Mouse (Mus musculus): ENCODE data around the gene Plp2. TPM values are rescaled to one million over a fixed set of nuclear protein-coding genes. Genes with fewer than 3 reads are reported as not detected.
A peak's percentile ranks its signal among the peaks of the same experiment; 100 is the strongest.
"Not testable (repeated sequence)": the region's sequence is repeated elsewhere in the genome, so short reads cannot be mapped to it uniquely, and the experiment has no call there.

Plp2 gene
- 10 to 100 TPM in 1 of 2 experiments, 1 to 10 TPM in 1; 8.8 to 11.1 TPM for total RNA-seq (2021)
- long read RNA-seq, experiment 1, transcript Plp2-201 (5 exons, 1,157 nt), result major isoform, 5 of 7 reads
- long read RNA-seq, experiment 1, partial matches to known transcripts, result 0 of 7 reads
- long read RNA-seq, experiment 1, other reads (novel, unspliced or antisense), result 2 of 7 reads
- long read RNA-seq, experiment 2, transcript Plp2-201 (5 exons, 1,157 nt), result major isoform, 6 of 9 reads
- long read RNA-seq, experiment 2, partial matches to known transcripts, result 0 of 9 reads
- long read RNA-seq, experiment 2, other reads (novel, unspliced or antisense), result 3 of 9 reads

DNA sequence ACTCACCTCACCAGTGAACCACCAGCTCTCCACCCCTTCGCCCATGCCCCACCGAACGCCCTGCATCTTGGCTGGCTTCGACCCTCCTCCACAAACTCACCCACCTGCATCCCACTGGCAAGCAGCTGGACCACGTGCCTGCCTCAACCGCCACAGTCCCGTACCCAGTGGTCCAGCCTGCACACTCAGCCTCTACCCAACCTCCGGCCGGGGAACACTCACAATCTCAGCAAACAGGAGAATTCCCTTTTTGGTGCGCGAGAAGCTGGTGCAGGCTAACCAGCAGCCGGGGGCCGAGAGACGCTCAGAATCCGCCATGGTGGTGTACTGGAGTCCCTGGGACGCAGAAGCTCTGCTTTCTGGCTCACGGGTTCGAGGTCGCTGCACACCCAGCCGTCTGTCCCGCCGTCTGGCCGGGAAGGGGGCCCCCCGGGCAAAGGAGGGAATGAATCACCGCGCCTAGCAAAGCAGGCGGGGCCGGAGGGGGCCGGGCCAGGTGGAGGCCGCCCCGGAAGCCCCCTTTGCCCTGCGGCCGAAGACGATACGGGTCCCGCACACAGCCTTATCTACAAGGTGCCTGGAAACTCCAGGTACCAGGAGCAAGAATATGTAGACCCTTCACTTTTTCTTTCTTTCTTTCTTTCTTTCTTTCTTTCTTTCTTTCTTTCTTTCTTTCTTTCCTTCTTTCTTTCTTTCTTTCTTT, at the start of gene Plp2:
TSS of gene Plp2 (minus strand) at position 470 of the 703 bp plus-strand sequence.
- peak in 1 of 2 experiments; percentile 6 for DNase-seq (ENCODE audit: low spot score in 2 of 2)

DNA sequence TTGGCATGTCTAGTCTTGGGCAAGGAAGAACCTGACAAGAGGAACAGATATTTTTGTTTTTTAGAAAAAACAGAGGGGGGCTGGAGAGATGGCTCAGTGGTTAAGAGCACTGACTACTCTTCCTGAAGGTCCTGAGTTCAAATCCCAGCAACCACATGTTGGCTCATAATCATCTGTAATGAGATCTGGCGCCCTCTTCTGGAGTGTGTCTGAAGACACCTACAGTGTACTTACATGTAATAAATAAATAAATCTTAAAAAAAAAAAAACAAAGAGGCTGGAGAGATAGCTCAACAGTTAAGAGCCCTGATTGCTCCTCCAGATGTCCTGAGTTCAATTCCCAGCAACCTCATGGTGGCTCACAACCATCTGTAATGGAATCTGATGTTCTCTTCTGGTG, 44.9 kb upstream of the Plp2 start:
- DNase-seq (ENCODE audit: low spot score in 2 of 2), result not testable (repeated sequence)

DNA sequence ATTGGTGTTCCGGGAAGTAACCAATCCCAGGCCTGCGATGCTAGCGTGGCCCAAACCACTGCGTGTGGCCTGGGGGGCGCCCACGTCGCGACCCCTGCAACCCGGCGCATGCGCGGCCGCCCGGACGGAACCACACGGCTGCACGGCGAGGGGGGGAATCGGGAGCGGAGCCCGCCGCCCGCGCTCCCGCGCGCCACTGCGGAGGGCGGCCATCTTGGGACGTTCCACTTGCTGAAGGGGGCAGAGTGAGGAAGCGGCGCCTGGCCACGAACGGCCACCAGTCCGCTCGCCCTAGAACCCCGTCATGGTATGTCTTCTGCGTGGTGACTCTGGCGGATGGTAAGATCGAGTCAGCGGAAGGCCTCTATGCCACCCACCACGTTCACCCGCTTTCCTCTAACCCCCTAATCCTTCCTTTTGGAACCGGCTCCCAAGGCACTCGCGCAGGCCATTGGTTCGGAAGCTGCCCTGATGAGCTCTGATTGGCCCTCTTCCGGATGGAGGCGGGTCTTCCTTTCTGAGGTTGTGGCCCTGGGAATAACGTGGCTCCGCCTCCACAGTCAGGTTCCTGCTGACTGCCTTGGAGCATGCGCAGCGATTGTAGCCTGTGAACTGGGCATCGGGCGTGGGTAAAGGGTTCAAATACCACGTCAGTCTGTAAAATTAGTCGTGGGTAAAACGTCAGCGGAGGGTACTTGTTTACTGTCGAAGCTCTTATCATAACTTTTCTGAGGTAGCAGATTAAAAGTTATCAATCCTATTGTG, 43.1 kb upstream of the Plp2 start, which contains the start of gene Wdr45:
TSS of gene Wdr45 (plus strand) at position 199 of the 765 bp plus-strand sequence.
- peak; percentile 86 to 92 for DNase-seq (ENCODE audit: low spot score in 2 of 2)

DNA sequence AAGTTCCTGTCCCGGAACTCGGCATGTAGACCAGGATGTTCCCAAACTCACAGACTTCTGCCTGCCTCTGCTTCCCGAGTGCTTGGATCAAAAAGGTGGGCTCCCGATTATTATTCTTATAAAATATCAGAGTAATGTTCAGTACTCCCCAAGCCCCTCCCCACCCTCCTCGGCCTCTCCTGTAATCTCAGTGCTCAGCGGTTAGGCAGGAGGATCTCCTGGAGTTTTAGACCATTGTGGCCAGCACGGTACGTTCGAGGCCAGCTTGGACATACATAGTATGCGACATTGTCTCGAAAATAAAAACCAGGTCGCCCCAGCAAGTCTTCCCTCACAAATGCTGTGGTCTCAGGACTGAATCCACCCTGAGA, 42.6 kb upstream of the Plp2 start:
- not testable (repeated sequence) for DNase-seq (ENCODE audit: low spot score in 2 of 2)

DNA sequence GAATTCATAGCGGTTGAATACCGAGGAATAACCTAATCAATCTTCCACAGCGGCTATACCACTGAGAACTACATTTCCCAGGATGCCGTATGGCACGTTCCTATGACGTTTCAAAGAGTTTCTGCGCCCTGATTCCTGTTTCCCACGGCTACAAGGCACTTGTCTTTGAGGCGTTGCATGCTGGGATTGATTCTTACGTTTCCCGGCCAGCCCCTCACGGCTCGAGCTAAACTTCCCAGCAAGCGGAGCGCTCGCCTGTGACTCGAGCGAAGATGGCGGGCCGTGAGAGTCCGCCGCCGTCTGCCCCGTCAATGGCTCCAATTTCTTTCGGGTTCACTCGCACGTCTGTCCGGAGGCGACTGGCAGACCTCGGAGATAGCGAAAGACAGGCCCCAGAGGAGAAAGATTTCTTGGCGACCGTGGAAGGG, 25.8 kb upstream of the Plp2 start, which contains the start of gene Gpkow:
TSS of gene Gpkow (plus strand) at position 178 of the 428 bp plus-strand sequence.
- peak; percentile 71 to 81 for DNase-seq (ENCODE audit: low spot score in 2 of 2)

DNA sequence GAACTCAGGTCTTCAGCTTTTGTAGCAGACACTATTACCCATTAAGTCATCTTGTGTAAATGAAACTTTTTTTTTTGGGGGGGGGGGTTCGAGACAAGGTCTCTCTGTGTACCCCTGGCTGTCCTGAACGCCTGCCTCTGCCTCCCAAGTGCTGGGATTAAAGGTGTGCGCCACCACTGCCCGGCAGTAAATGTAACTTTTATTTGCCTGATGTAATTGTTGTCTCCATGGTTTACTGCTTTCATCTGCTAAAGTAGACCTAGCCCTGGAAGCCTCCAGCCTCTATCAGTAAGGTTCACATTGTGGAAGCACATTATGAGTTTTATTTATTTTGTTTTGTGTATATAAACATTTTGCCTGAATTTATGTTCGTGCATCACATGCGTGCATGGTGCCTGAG, 25.3 kb upstream of the Plp2 start:
- no peak for DNase-seq (ENCODE audit: low spot score in 2 of 2)

DNA sequence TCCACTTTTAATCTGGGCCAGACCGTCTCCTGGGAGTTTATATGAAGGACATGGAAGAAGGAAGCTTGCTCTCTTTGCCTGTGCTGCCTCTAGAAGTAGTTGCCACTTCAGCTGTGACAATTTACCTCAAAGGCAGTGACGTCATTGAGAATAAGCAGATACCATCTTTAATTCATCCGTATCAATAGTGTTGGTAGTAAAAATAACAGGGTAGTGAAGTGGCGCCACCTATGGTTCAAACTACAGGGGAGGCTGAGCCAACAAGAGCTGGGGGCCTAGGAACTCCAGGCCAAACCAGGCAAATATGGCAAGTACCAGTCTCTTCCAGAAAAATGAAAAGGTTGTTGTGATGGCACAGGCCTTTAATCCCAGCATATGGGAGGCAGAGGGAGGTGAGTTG, 21.7 kb upstream of the Plp2 start:
- peak in 1 of 2 experiments; percentile 34 for DNase-seq (ENCODE audit: low spot score in 2 of 2)

DNA sequence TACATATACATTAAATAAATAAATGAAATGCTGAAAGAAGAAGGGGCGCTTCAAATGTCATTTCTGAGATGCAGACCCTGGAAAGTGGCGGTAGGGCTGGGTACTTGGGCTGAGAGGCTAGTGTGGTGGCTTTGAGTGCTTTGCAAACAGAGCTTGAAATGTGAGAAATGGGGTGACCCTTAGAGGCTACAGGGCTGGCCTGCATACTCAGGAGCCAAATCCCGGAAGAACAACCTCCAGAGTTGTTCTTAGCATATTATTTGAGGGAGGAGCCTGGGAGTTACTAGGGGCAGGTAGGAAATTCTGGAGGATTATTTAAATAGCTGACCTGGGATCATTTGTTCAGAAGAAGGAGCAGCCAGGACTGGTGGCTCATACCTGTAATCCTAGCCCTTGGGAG, 19.3 kb upstream of the Plp2 start:
- no peak for DNase-seq (ENCODE audit: low spot score in 2 of 2)

DNA sequence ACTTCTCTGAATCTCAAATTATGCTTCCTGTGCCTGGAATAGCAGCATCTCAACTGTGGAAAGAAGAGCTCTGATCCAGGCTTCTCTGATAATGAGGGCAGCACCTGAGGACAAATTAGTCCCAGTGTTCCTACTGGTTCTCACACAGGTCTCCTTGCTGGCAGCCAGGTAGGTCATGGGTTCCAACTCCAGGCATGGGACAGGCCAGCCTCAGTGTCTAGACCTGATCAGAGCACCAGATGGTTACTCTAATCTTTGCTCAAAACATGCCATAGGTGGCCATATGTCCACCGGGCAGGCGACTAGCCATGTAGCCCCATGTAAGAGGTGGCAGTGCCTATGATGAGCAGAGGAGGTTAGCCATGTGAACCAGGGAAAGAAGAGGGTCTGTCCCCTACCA, 17.1 kb upstream of the Plp2 start:
- DNase-seq (ENCODE audit: low spot score in 2 of 2), result no peak

DNA sequence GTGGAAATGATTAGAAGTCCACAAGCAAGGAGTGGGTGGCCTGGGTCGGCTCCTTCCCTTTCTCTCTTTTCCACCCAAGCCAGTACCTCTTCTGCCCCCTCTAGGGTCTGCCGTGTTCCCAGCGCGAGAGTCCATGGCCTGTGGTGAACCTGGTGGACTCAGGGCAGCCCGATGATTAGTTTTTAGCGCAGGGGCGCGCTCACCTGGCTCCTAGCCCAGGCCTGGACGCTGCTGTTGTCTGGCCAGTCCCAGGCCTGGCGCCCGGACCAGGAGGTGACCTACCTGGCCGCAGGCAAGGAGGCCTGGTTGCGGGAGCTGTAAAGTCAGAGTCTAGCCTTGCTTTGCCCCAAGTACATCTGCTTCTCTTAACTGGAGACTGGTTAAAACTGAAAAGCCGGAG, 9.7 kb upstream of the Plp2 start, which contains the start of gene Magix:
TSS of gene Magix (minus strand) at position 388 of the 400 bp plus-strand sequence.
- DNase-seq (ENCODE audit: low spot score in 2 of 2), result no peak

DNA sequence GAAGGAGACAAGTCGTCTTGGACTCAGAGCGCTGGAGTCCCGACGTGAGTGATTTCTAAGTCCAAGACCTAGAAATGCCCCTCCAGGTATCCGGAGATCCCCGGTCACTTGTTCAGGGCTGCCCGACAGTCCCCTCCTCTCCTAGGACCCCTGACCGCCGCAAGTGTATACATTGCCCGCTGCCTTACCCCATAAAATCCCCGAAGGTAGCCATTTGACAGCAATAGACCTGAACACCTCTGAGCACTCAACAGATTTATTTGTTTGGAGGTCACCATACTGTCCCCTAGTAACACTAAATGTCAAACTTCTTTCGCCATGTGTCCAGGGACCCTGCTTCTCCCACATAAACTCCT, 8.8 kb upstream of the Plp2 start:
- DNase-seq (ENCODE audit: low spot score in 2 of 2), result no peak

DNA sequence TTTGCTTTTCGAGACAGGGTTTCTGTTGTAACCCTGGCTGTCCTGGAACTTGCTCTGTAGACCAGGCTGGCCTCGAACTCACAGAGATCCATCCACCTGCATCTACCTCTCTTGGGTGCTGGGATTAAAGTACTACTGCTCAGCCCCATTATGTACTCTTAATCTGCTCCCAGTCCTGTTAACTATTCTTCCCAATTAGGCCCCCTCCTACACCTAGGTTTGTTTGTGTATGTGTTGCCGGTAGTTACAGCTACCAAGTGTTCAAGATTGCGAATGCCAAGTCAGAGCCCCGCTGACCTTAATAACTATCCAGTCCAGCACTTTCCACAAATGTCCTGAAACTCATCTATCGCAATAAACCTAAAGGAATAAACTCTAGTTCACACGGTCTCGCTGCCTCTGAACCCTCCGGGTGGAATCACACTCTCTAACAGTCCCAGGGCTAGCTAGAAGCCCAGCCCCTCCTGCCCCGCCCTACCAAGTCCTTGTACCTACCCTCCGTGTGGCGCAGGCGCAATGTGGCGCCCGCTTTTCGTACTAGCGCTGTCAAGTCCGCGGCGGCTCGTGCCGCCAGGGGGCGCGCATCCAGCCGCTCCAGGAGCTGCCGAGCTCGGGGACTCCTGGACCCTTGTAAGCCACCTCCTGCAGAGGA, 8.3 kb upstream of the Plp2 start:
- peak; percentile 82 to 85 for DNase-seq (ENCODE audit: low spot score in 2 of 2)

DNA sequence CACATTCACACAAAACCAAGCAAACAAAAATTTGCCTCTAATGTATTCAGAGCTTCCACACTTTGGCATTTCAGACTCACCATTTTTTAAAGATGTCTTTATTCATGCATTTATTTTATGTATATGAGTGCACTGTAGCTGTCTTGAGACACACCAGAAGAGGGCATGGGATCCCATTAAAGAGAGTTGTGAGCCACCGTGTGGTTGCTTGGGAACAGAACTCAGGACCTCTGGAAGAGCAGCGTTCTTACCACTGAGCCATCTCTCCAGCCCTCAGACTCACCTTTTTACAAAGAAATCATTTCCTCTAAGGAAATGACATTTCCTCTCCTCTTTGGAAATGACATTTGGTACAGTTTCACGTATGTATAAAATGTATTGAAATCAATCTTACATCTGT, 7.8 kb upstream of the Plp2 start:
- DNase-seq (ENCODE audit: low spot score in 2 of 2), result no peak

DNA sequence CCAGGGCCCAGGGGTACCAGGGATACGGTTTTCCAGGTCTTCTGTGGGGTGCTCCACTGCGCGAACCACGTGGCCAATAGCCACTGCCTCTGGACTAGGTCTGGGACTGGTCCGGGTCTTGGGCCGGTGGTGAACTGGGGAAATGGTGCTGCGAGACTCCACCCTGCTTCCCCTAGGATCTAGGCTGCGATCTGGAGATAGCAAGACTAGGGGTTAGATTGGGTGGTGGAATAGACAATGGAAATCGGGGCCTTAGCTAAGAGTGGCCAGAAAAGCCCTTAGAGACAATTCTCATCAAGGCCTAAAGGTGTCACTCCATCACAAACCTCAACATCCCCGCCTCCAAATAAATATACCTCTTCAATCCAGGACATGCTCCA, 3.8 kb upstream of the Plp2 start:
- no peak for DNase-seq (ENCODE audit: low spot score in 2 of 2)

DNA sequence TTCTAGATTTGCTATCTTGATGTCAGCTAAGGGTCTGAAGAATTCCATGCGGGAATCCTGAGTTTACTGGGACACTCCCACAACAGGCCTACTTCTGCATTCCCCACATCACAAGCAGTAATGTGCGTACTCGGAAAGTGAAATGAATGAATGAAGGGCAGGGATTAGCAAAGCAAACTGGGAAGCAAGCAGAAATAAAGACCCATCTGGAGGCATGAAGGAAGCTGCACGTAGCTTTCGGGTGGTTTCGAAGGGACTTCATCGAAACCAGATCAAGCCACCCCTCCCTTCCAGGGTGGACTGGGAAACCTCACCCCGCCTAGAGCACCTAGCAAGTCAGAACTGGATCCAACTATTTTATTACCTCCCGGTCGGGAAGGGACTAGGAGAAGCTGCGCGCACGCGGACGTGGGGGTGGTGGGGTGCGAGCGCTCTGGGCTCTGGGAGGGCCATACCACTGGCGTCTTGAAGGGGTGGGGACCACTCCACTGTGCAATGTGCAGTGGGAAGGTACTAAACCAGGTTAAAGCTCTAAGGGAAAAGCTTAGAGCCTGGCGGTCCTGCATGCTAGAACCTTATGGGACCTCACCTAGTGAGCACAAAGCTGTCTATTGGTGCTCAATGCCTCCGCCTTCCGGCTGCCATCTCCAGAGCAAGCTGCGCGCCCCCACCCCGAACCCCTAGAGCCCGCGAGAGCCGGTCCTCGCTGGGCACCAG, 3.3 kb upstream of the Plp2 start:
- peak in 1 of 2 experiments; percentile 15 for DNase-seq (ENCODE audit: low spot score in 2 of 2)

DNA sequence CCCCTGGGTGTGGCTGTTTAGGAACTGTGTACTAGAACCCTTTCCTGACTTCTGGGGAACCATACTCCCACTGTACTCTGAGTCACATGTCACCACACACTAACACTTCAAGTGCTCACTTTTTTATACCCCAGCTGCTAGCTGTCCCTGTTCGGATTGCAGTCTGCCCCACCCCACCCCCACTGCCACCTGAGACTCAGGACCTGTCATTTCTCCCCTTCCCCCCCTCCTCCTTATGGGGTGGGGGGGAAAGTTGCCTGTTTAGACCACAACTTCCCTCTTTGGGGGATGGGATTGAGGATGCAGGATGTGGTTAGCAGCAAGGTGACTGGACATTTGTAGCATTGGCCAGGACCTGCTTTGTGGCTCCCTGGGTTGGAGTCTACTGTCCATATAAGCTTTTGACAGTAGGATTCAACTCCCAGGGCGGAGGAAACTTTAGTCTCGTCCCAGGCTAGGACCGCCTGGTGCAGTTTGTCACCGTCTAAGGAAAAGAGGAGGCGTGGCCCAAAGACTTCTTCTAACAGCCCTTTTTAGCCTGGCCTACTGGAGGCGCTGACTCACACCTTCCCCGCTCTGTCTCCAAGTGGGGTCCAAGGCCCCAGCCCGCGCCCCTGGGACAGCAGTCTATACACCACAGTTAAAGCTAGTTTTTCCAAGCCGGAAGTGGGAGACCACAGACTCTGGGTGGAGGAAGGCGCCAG, 2.5 kb upstream of the Plp2 start:
- DNase-seq (ENCODE audit: low spot score in 2 of 2), result no peak

DNA sequence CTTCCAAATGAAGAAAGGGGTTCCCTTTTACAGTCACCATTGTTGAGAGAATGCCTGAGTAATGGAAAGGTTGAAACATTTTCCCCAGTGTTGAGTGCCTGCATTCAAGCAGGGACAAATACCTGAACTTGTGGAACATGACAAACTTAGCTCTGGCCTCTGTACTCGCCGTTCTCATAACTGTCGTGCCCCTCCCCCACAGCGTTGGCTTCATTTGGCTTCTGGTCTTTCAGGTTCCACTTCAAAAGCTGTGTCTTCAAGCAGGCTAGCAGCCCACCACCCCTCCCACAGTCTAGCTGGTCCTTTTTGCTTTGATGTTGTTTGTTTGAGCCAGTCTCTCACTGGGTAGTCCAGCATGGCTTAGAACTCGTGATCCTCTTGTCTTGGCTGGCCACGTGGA, 1.5 kb upstream of the Plp2 start:
- DNase-seq (ENCODE audit: low spot score in 2 of 2), result no peak

DNA sequence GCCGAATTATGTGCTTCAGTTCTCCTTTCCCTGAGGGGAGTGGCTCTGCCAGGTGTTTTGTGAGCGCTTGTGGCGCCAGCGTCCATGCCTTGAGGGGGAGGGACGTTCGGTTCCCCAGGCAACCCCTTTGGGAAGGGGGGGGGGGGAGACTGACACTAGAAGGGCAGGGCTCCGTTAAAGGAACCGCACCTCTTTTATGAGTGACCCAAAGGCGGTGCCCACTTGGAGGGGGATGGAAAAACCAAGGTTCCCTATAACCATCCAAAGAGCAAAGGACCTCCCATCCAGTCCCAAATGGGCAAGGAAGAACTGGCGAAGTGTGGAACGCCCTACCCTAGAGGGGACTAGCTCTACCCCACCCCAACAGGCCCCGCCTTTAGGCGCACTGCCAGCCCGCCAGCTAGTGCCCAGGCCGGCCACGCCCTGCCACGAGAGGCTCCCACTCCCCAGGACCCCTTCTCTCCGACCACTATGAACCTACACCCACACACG, 754 bp downstream of the Plp2 start:
- DNase-seq (ENCODE audit: low spot score in 2 of 2), result peak in 1 of 2 experiments; percentile 12

DNA sequence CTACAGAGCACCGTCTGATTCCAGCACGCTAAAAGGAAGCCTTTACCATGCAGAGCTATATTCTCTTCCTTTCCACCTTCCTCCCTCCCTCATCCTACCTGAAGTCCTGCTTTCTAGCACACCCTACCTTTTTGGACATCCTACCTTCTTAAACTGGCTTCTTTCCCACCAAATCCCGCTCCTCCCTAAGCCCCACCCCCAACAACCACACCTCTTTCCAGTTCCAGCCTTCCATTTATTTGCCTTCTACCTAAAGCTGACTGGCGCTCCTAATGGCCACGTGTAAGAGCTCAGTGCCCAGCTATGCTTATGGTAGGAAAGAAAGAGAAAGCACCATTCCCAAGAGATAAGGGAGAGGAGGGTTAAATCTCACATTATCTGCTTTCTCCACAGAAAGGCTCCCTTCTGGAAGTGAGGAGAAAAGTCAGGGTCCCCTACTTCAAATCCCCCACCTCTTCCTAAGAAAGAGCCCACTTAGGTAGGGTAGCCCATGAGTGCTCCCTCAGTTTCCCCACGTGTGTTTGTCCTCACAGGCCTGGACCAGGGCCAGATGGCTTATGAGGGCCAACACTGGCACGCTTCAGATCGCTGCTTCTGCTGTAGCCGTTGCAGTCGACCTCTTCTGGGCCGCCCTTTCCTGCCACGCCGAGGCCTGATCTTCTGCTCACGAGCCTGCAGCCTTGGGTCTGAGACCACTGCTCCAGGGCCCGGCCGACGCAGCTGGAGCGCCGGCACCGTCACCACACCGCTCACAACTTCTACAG, 5.3 kb downstream of the Plp2 start:
- DNase-seq (ENCODE audit: low spot score in 2 of 2), result no peak

Measured in left cerebral cortex, adult 18-20 months (tissue).